Mouse (Mus musculus): ENCODE data around the gene Tmem131.
"Not testable (repeated sequence)": the region's sequence is repeated elsewhere in the genome, so short reads cannot be mapped to it uniquely, and the experiment has no call there.

Gene Tmem131

GRCm38 (mm10) chr1:36919728-36920127 lies 23.7 kb downstream of the Tmem131 start:
- in situ Hi-C loops (cut with MboI), result no loop called here

- in situ Hi-C loops (cut with MboI), result no loop called here
Observed at GRCm38 (mm10) chr1:36917423-36917822, 26.0 kb downstream of the Tmem131 start.

GRCm38 (mm10) chr1:36915200-36915580 lies 28.3 kb downstream of the Tmem131 start:
- in situ Hi-C loops (cut with MboI), result no loop called here

- in situ Hi-C loops (cut with MboI), result no loop called here
Observed at GRCm38 (mm10) chr1:36914455-36915199, 28.8 kb downstream of the Tmem131 start.

- in situ Hi-C loops (cut with MboI), result no loop called here
Observed at GRCm38 (mm10) chr1:36913806-36914205, 29.7 kb downstream of the Tmem131 start.

GRCm38 (mm10) chr1:36912239-36912638 lies 31.2 kb downstream of the Tmem131 start:
- in situ Hi-C loops (cut with MboI), result no loop called here

- in situ Hi-C loops (cut with MboI), result no loop called here
Observed at GRCm38 (mm10) chr1:36911603-36912002, 31.9 kb downstream of the Tmem131 start.

GRCm38 (mm10) chr1:36910397-36910796 lies 33.1 kb downstream of the Tmem131 start:
- in situ Hi-C loops (cut with MboI), result no loop called here

- in situ Hi-C loops (cut with MboI), result not testable (repeated sequence)
Observed at GRCm38 (mm10) chr1:36909965-36910364, 33.5 kb downstream of the Tmem131 start.

GRCm38 (mm10) chr1:36905216-36905615 lies 38.2 kb downstream of the Tmem131 start:
- in situ Hi-C loops (cut with MboI), result no loop called here

GRCm38 (mm10) chr1:36904489-36904888 lies 39.0 kb downstream of the Tmem131 start:
- in situ Hi-C loops (cut with MboI), result no loop called here

- in situ Hi-C loops (cut with MboI), result no loop called here
Observed at GRCm38 (mm10) chr1:36904084-36904451, 39.4 kb downstream of the Tmem131 start.

- in situ Hi-C loops (cut with MboI), result no loop called here
Observed at GRCm38 (mm10) chr1:36903376-36904083, 39.9 kb downstream of the Tmem131 start.

GRCm38 (mm10) chr1:36902533-36903315 lies 40.7 kb downstream of the Tmem131 start:
- in situ Hi-C loops (cut with MboI), result no loop called here

- in situ Hi-C loops (cut with MboI), result no loop called here
Observed at GRCm38 (mm10) chr1:36899622-36900021, 43.8 kb downstream of the Tmem131 start.

GRCm38 (mm10) chr1:36896423-36896822 lies 47.0 kb downstream of the Tmem131 start:
- in situ Hi-C loops (cut with MboI), result no loop called here

GRCm38 (mm10) chr1:36895452-36895851 lies 48.0 kb downstream of the Tmem131 start:
- in situ Hi-C loops (cut with MboI), result no loop called here

GRCm38 (mm10) chr1:36894136-36894535 lies 49.3 kb downstream of the Tmem131 start:
- in situ Hi-C loops (cut with MboI), result no loop called here

- in situ Hi-C loops (cut with MboI), result not testable (repeated sequence)
Observed at GRCm38 (mm10) chr1:36893720-36894119, 49.7 kb downstream of the Tmem131 start.

- in situ Hi-C loops (cut with MboI), result no loop called here
Observed at GRCm38 (mm10) chr1:36893146-36893545, 50.3 kb downstream of the Tmem131 start.

- in situ Hi-C loops (cut with MboI), result no loop called here
Observed at GRCm38 (mm10) chr1:36892461-36892860, 51.0 kb downstream of the Tmem131 start.

- in situ Hi-C loops (cut with MboI), result no loop called here
Observed at GRCm38 (mm10) chr1:36889016-36889415, 54.5 kb downstream of the Tmem131 start.

GRCm38 (mm10) chr1:36887172-36887571 lies 56.3 kb downstream of the Tmem131 start:
- in situ Hi-C loops (cut with MboI), result no loop called here
